Mouse (Mus musculus): ENCODE data around the gene Arf1.

- TF ChIP-seq POLR2A (IDR thresholded peaks at IDR 0.05; ENCODE audit: borderline replicate concordance, low read depth, low read length) (no peak), CTCF (IDR thresholded peaks at IDR 0.05; ENCODE audit: low read depth, low read length) (no peak)
These were observed 40.4 kb downstream of the Arf1 start for GRCm38 (mm10) chr11:59187706-59188105.
